Mouse (Mus musculus) heart, adult 2 months (tissue): ENCODE results near the gene Rgs7.

ENCODE experiments used
- EP300 ChIP-seq: fragments of 200-500 bp; IDR thresholded peaks from 2 replicates; pipeline ENCODE4 v1.6.1; 2011; ENCODE audit warnings: low read depth, low read length, control low read depth; ENCODE audit not compliant: insufficient read depth
- POLR2A ChIP-seq: fragments of 200-500 bp; IDR thresholded peaks from 2 replicates; pipeline ENCODE4 v1.6.1; 2011; ENCODE audit warnings: mild to moderate bottlenecking, low read depth, low read length, control low read depth; ENCODE audit not compliant: insufficient read depth

DNA sequence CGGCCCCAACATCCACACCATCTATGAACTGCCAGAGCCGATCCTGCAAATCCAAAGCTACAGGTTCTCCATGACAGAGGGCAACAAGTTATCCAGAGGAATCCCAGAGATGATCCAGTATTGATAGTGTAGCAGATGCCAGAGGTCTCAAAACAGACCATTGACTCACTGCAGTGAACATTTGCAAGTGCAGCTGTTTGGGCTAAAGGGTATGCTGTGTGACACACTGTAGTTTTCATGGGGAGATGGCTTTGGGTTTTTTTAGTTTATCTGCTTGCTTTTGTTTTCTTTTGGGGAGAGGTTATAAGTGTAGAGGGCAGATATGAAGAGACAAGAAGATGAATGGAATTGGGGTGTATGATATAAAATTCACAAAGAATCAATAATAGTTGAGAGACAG is 124.2 kb downstream of the Rgs7 start:
- TF ChIP-seq EP300 (no peak), POLR2A (no peak)
